In genomic region chr3:51128491-51129155, GRCm38 (mm10) we compare ENCODE assay signal across 11 mouse cellular contexts.
DNase-seq lines count a peak whose midpoint lies in the region; ATAC-seq and TF ChIP-seq lines count a peak whose summit lies in the region.
"Had no signal": no experiment of that assay in that cellular context is flagged by ENCODE, and none has a peak within 500 bp of the region (broad histone marks: within the 10 kb centered on the region; RNA-seq: fewer than 3 reads in every experiment).

No protein-coding gene starts in this region.

- H3K36me3 ChIP-seq in lung, postnatal 0 days (ENCODE audit: insufficient read depth, low read length) = no peaks in the 10 kb centered on the region
- H3K36me3 ChIP-seq: forebrain, embryonic 12.5 days had no signal

- no peaks in the 10 kb centered on the region for H3K27me3 ChIP-seq in lung, postnatal 0 days (replicated peaks; ENCODE audit: insufficient read depth, low read length)
- H3K27me3 ChIP-seq: forebrain, embryonic 12.5 days had no signal

- no peak for TF ChIP-seq CTCF in lung, postnatal 0 days (IDR thresholded peaks at IDR 0.05)

- 72% methylated on average over 10 of the region's 10 CpGs for WGBS in lung, postnatal 0 days

- H3K9ac ChIP-seq in lung, postnatal 0 days (replicated peaks; ENCODE audit: low read depth) = no peak overlapping the region
- H3K9ac ChIP-seq: forebrain, embryonic 12.5 days had no signal

- H3K4me1 ChIP-seq in lung, postnatal 0 days (ENCODE audit: insufficient read depth, low read depth, low read length) = no peaks in the 10 kb centered on the region

- DNase-seq in lung, postnatal 0 days (ENCODE audit: low spot score) = peak; percentile 24
- no peak for DNase-seq in lung, adult 18-20 months
- peak; percentile 45 for DNase-seq in c-Kit-positive CD71-negative TER-119-negative erythroid progenitor cells, embryonic 14.5 days (ENCODE audit: low read depth)
- DNase-seq in thymus, postnatal 36 days = peak; percentile 37 to 46
- DNase-seq in gastrocnemius, postnatal 4 days (ENCODE audit: low spot score in 2 of 2) = no peak
- DNase-seq in right cerebral cortex, postnatal 25 days = no peak
- no peak for DNase-seq in cerebellum, adult 18-20 months
- DNase-seq: heart, adult 2 months; lung, postnatal 14 days had no signal

- H3K4me3 ChIP-seq in lung, postnatal 0 days (ENCODE audit: low read depth, low read length) = no peak overlapping the region
- H3K4me3 ChIP-seq: forebrain, embryonic 12.5 days; heart, adult 2 months had no signal

- ATAC-seq in lung, postnatal 0 days = no peak
- ATAC-seq in neutrophil, adult 5-6 weeks (ENCODE audit: extremely low read depth, insufficient number of reproducible peaks, low FRiP score, poor library complexity, severe bottlenecking) = peak; percentile 94

- no peak overlapping the region for H3K4me2 ChIP-seq in lung, postnatal 0 days (replicated peaks; ENCODE audit: low read depth, low read length)
- H3K4me2 ChIP-seq: forebrain, embryonic 12.5 days had no signal

- TF ChIP-seq EP300 in lung, postnatal 0 days (IDR thresholded peaks at IDR 0.05) = no peak

- no peaks in the 10 kb centered on the region for H3K9me3 ChIP-seq in lung, postnatal 0 days (ENCODE audit: low read length)
- H3K9me3 ChIP-seq: forebrain, embryonic 12.5 days had no signal

- H3K27ac ChIP-seq in lung, postnatal 0 days (ENCODE audit: low read length) = no peak overlapping the region
- H3K27ac ChIP-seq: forebrain, embryonic 12.5 days; heart, adult 2 months had no signal

Comparison
In these comparisons a context has a peak if more than half of its experiments do, and no peak if none do; other contexts are left out.
1. DNase-seq: peak in lung, postnatal 0 days (single experiment), c-Kit-positive CD71-negative TER-119-negative erythroid progenitor cells, embryonic 14.5 days (single experiment) and thymus, postnatal 36 days (2 of 2); none in lung, adult 18-20 months (0 of 2), gastrocnemius, postnatal 4 days (0 of 2), right cerebral cortex, postnatal 25 days (single experiment) and cerebellum, adult 18-20 months (0 of 2).